Mouse (Mus musculus) testis, postnatal 10 days (tissue): Measurements from ENCODE around the gene Zfp1.

ENCODE experiments used
- DNase-seq: peaks from one replicate; pipeline ENCODE4 v3.0.0; 2021; ENCODE audit warnings: low spot score

Gene Zfp1

GRCm38 (mm10) chr8:111714295-111714694 is 71.1 kb downstream of the Zfp1 start:
- DNase-seq: no peak

- DNase-seq: peak; percentile 65
Observed at GRCm38 (mm10) chr8:111715514-111715913, 72.3 kb downstream of the Zfp1 start.

GRCm38 (mm10) chr8:111716603-111717487 is 73.6 kb downstream of the Zfp1 start:
- peak; percentile 85 for DNase-seq

GRCm38 (mm10) chr8:111717488-111717792 is 74.2 kb downstream of the Zfp1 start:
- no peak for DNase-seq

GRCm38 (mm10) chr8:111717866-111718265 is 74.7 kb downstream of the Zfp1 start:
- DNase-seq: peak; percentile 63

- DNase-seq: no peak
Observed at GRCm38 (mm10) chr8:111718937-111719336, 75.7 kb downstream of the Zfp1 start.

GRCm38 (mm10) chr8:111720115-111720544 is 76.9 kb downstream of the Zfp1 start:
- DNase-seq: no peak
